Mouse (Mus musculus) urinary bladder, adult 18-20 months (tissue): Measurements from ENCODE around the gene Pus7l.

Experiments used
- DNase-seq, 2 experiments: peaks; one replicate each; pipeline ENCODE4 v3.0.0; 2022; ENCODE audit warnings: low spot score in 2 of 2, mixed read lengths in 2 of 2

Gene Pus7l

GRCm38 (mm10) chr15:94543409-94544051 is at the start of gene Pus7l, which contains the start of gene Irak4:
Gene Pus7l, minus strand, starts transcription at chr15:94543547.
Gene Irak4, plus strand, starts transcription at chr15:94543643.
- DNase-seq: peak; percentile 90 to 95

GRCm38 (mm10) chr15:94591356-94591755 is 48.0 kb upstream of the Pus7l start:
- no peak for DNase-seq

- DNase-seq: no peak
Observed at GRCm38 (mm10) chr15:94590083-94590482, 46.7 kb upstream of the Pus7l start.

- peak; percentile 95 to 96 for DNase-seq
Observed at GRCm38 (mm10) chr15:94589219-94590075, 46.1 kb upstream of the Pus7l start, which contains the start of gene Twf1. Gene Twf1, minus strand, starts transcription at chr15:94589889.

GRCm38 (mm10) chr15:94587826-94588715 is 44.7 kb upstream of the Pus7l start:
- no peak for DNase-seq

- no peak for DNase-seq
Observed at GRCm38 (mm10) chr15:94584738-94585137, 41.4 kb upstream of the Pus7l start.

GRCm38 (mm10) chr15:94583153-94583552 is 39.8 kb upstream of the Pus7l start:
- no peak for DNase-seq

GRCm38 (mm10) chr15:94582000-94582593 is 38.8 kb upstream of the Pus7l start:
- no peak for DNase-seq

- DNase-seq: no peak
Observed at GRCm38 (mm10) chr15:94574566-94575268, 31.4 kb upstream of the Pus7l start.

GRCm38 (mm10) chr15:94572746-94573145 is 29.4 kb upstream of the Pus7l start:
- DNase-seq: no peak

GRCm38 (mm10) chr15:94571501-94571900 is 28.2 kb upstream of the Pus7l start:
- no peak for DNase-seq

GRCm38 (mm10) chr15:94568496-94569182 is 25.3 kb upstream of the Pus7l start:
- DNase-seq: no peak

GRCm38 (mm10) chr15:94565854-94566253 is 22.5 kb upstream of the Pus7l start:
- DNase-seq: no peak

- no peak for DNase-seq
Observed at GRCm38 (mm10) chr15:94564909-94565308, 21.6 kb upstream of the Pus7l start.

GRCm38 (mm10) chr15:94558895-94559656 is 15.7 kb upstream of the Pus7l start:
- DNase-seq: no peak

- peak; percentile 68 to 83 for DNase-seq
Observed at GRCm38 (mm10) chr15:94557442-94557841, 14.1 kb upstream of the Pus7l start.

GRCm38 (mm10) chr15:94553536-94553935 is 10.2 kb upstream of the Pus7l start:
- DNase-seq: no peak

- no peak for DNase-seq
Observed at GRCm38 (mm10) chr15:94544844-94545243, 1.5 kb upstream of the Pus7l start.

- no peak for DNase-seq
Observed at GRCm38 (mm10) chr15:94544052-94544636, 797 bp upstream of the Pus7l start.
